Mouse (Mus musculus) c-Kit-positive CD71-positive TER-119-positive erythroid progenitor cells, embryonic 14.5 days (primary cell): ENCODE data around the gene Lrp11.
A peak's percentile ranks its signal among the peaks of the same experiment; 100 is the strongest.

Source experiments
- DNase-seq: peaks from one replicate; pipeline ENCODE4 v3.0.0-alpha.2; 2013; ENCODE audit warnings: low spot score

Gene Lrp11

GRCm38 (mm10) chr10:7623861-7624518 lies 34.4 kb downstream of the Lrp11 start:
- no peak for DNase-seq

- DNase-seq, result no peak
Measured at GRCm38 (mm10) chr10:7629092-7629491, 39.5 kb downstream of the Lrp11 start.

- DNase-seq, result no peak
Measured at GRCm38 (mm10) chr10:7630286-7630685, 40.7 kb downstream of the Lrp11 start.

GRCm38 (mm10) chr10:7630951-7631720 lies 41.5 kb downstream of the Lrp11 start:
- no peak for DNase-seq

DNA sequence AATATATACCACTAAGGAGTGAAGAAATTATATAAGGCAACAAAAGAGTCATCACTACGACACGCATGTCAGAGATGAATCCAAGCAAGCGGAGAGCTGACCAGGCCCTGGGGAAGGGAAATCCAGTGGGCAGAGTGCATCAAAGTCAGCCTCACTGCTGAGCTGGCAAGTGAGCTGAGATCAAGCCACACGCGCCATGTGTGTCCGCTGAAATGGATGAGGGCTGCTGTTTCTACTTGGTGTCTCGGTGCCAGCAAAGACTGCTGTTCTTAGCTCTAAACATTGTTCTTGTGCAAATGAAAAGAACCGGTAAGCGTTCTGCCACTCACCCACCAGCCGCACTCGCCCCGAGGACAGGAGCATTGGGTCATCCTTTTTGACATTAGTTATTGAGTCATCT lies 50.8 kb downstream of the Lrp11 start:
- DNase-seq, result no peak

DNA sequence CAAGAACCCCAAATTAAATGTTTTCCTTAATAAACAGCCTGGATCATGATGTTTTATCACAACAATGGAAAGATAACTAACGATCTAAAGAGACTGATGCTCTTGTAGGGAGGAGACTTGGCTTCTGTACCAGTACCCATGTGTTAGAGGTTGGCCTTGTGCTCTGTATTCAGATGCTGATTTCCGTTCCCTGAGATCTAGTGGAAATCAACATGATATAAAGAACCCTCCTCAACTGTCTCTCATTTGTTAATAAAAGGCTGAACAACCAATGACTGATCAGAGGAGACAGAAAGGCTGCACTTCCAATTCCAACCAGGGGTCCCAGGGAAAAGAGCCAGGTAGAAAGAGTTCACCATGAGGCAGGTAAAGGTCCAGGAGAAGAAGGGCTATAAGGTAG lies 56.3 kb downstream of the Lrp11 start:
- no peak for DNase-seq

GRCm38 (mm10) chr10:7649059-7649458 lies 59.5 kb downstream of the Lrp11 start:
- no peak for DNase-seq

- DNase-seq, result no peak
Measured at GRCm38 (mm10) chr10:7651057-7651456, 61.5 kb downstream of the Lrp11 start.

- peak; percentile 75 for DNase-seq
Measured at GRCm38 (mm10) chr10:7662471-7663141, 73.0 kb downstream of the Lrp11 start.

DNA sequence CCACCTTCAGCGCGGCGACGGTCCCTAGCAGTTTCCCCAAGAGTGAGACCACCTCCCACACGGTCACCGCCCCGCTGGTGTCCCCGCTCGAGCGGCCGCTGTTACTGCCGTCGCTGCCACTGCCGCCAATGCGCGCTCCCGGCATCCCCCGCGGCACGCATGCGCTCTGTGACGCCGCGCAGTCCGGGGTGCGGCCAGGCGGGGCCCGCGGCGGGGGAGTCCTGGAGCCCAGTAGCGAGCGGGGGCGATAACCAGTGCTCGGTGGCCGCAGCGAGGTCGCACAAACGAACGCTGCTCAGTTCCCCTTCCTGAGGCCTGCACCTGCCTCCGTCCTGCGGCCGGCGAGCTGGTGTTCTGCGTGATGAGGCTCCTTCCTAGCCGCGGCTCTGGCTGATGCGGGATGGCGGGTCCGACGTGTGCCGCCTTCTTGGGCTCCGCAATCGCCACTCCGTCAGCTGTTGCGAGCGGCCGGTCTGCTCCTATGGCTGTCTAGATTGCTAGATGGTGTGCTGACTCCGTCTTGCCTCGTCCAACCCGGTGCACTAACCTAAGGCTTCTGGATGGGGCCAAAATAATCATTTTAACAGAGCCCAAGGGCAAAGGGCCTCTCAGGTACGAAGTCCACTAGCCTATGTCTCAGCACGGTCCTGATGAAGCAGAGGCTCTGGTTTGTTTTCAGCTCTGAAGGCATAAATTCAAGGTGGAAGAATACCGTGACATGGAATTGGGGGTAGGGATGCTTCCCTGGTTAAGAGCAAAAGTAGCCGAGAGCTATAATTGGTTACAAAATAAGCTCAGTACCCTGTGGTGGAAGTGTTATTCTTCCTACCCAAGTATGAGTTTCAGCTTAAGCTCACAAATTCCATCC lies 73.8 kb downstream of the Lrp11 start:
- peak; percentile 83 for DNase-seq

DNA sequence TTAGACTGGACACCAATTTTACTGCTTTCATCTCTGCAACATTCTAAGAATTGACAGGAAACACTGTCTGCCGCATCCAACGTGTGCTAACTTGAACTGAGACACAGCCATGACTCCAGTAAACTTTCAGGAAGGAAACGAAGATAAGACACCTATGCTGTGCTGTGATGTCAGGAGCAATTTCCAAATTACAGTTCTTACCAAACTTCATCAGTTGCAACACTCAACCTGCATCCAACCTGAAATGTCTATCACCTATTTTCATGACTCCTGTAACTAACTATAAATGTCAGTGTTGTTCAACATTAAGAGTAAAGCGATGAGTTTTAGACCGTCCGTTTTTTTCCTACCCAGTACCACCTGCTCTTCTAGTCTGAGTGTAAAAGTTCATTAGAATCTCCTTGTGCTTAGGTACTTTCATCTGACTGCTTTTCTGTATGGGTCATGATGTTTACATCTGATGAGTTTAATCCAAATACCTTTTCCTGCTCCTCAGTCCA lies 74.5 kb downstream of the Lrp11 start:
- peak; percentile 37 for DNase-seq

- DNase-seq, result no peak
Measured at GRCm38 (mm10) chr10:7664889-7665288, 75.3 kb downstream of the Lrp11 start.

GRCm38 (mm10) chr10:7667342-7667802 lies 77.8 kb downstream of the Lrp11 start, which contains the start of gene Nup43:
Nup43 (plus strand) TSS chr10:7667503.
- DNase-seq, result peak; percentile 90

- DNase-seq, result peak; percentile 45
Measured at GRCm38 (mm10) chr10:7673673-7674072, 84.1 kb downstream of the Lrp11 start.
